Mouse (Mus musculus) stomach, postnatal 0 days (tissue): Measurements from ENCODE around the gene Defb29.

Experiments
- CTCF ChIP-seq: IDR thresholded peaks from 2 replicates; pipeline ENCODE4 v1.5.1; 2016; ENCODE audit warnings: antibody characterized with exemption, low read depth, mild to moderate bottlenecking, moderate library complexity
- EP300 ChIP-seq: optimal IDR thresholded peaks from 2 replicates; pipeline ENCODE3; 2016; ENCODE audit warnings: antibody characterized with exemption

DNA sequence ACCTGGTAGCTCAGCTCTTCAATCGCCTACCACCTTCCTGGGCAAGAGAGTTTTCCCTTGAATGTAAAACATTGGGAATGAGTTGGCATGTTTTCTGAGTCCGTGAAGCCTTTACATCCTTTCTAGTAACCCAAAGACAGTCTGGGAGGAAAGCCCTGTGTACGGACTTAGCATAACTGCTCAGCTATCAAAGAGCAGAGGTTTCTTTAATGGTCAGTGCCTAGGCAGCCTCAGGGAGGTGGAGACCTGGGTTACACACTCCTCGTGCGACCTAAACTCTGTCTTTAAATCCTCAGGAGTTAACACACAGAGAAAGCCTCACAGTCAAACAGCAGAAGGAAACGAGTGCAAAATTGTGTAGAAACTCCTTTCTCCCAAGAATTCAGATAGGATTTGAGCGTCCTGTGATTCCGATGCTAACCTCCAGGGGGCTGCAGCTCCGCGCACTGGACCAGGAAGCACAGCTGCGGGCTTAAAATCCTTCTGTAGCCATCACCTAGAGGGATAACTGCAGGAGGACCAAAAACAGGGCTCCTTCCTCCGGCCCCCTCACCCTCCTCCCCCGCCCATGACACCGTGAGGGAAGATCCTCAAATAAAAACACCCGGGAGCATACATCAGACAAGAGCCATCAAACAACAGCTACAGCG is 14.0 kb upstream of the Defb29 start:
- TF ChIP-seq EP300 = no peak
- TF ChIP-seq CTCF = peak; percentile 84
